Mouse (Mus musculus) urinary bladder, postnatal 36 days (tissue): Measurements from ENCODE around the gene Poc1b.

ENCODE experiments used
- DNase-seq, 2 experiments: peaks; one replicate each; pipeline ENCODE4 v3.0.0; 2022; ENCODE audit warnings: low spot score in 2 of 2, mixed read lengths in 1 of 2

The Poc1b gene

GRCm38 (mm10) chr10:99106703-99107631, at the start of gene Poc1b:
Gene Poc1b (plus strand): TSS chr10:99107036.
- DNase-seq = peak; percentile 81 to 82

GRCm38 (mm10) chr10:99060588-99060987, 46.2 kb upstream of the Poc1b start:
- no peak for DNase-seq

- DNase-seq = no peak
Observed at GRCm38 (mm10) chr10:99061418-99061817, 45.4 kb upstream of the Poc1b start.

GRCm38 (mm10) chr10:99062546-99062945, 44.3 kb upstream of the Poc1b start:
- no peak for DNase-seq

GRCm38 (mm10) chr10:99076113-99076895, 30.5 kb upstream of the Poc1b start:
- DNase-seq = no peak

- no peak for DNase-seq
Observed at GRCm38 (mm10) chr10:99078621-99079020, 28.2 kb upstream of the Poc1b start.

- DNase-seq = no peak
Observed at GRCm38 (mm10) chr10:99081569-99081990, 25.3 kb upstream of the Poc1b start.

- DNase-seq = peak in 1 of 2 experiments; percentile 25
Observed at GRCm38 (mm10) chr10:99083431-99084003, 23.3 kb upstream of the Poc1b start.

GRCm38 (mm10) chr10:99084397-99085239, 22.2 kb upstream of the Poc1b start:
- peak; percentile 80 to 86 for DNase-seq

GRCm38 (mm10) chr10:99085240-99085587, 21.6 kb upstream of the Poc1b start:
- no peak for DNase-seq

GRCm38 (mm10) chr10:99086029-99086428, 20.8 kb upstream of the Poc1b start:
- DNase-seq = no peak

GRCm38 (mm10) chr10:99089906-99090305, 16.9 kb upstream of the Poc1b start:
- no peak for DNase-seq

GRCm38 (mm10) chr10:99093364-99093763, 13.5 kb upstream of the Poc1b start:
- no peak for DNase-seq

- no peak for DNase-seq
Observed at GRCm38 (mm10) chr10:99095114-99095513, 11.7 kb upstream of the Poc1b start.

- DNase-seq = no peak
Observed at GRCm38 (mm10) chr10:99097374-99097773, 9.5 kb upstream of the Poc1b start.

GRCm38 (mm10) chr10:99105522-99105921, 1.3 kb upstream of the Poc1b start:
- DNase-seq = no peak

- DNase-seq = no peak
Observed at GRCm38 (mm10) chr10:99106311-99106702, 529 bp upstream of the Poc1b start.

GRCm38 (mm10) chr10:99107964-99108363, 1.1 kb downstream of the Poc1b start, which contains the start of gene Galnt4:
Gene Galnt4 (plus strand): TSS chr10:99108159.
- peak; percentile 74 to 85 for DNase-seq

GRCm38 (mm10) chr10:99108431-99108982, 1.7 kb downstream of the Poc1b start:
- no peak for DNase-seq

- no peak for DNase-seq
Observed at GRCm38 (mm10) chr10:99113533-99113932, 6.7 kb downstream of the Poc1b start.

GRCm38 (mm10) chr10:99114295-99114694, 7.5 kb downstream of the Poc1b start:
- no peak for DNase-seq
